Mouse (Mus musculus): Measurements from ENCODE around the gene Strn4. TPM values are rescaled to one million over a fixed set of nuclear protein-coding genes. Genes with fewer than 3 reads are reported as not detected.
A peak's percentile ranks its signal among the peaks of the same experiment; 100 is the strongest.

Gene Strn4
- total and polyA plus RNA-seq, 3 experiments: 55.8 to 93.5 TPM; not detected in 1

DNA sequence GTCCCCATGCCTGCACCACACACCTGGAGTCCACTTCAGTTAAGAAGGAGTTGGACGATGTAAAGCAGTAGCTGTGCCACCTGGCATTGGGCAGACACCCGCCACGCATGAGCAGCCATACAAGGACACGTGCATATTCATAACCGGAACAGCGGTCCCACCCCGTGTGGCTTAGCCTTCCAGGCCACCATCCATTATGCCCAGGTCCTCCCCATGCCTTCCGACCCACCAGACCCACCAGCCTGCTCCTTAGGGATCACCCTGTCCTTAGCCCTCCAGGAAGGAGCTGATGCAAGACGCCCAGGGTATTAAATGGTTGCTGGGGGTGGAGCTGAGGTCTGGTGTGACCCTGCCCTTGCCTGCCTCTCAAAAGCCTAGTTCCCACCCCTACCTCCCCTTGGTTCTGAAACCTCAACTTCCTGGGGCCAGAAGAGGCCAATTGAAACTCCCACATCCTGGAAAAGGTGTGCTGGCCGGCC, 31.2 kb upstream of the Strn4 start (continued):
- TF ChIP-seq UBTF (IDR thresholded peaks at IDR 0.05; ENCODE audit: borderline replicate concordance, insufficient read depth, low read depth, low read length): no peak
- no peak for TF ChIP-seq ZKSCAN1 (IDR thresholded peaks at IDR 0.05; ENCODE audit: low read depth, low read length)
- TF ChIP-seq ZMIZ1 (IDR thresholded peaks at IDR 0.05; ENCODE audit: low read depth, low read length): 0 out of 2 replicates have a peak, but pooled peaks have one; percentile 35
- peak; percentile 93 for TF ChIP-seq MXI1 (IDR thresholded peaks at IDR 0.05; ENCODE audit: low read depth, low read length)
- no peak for TF ChIP-seq JUND (IDR thresholded peaks at IDR 0.05; ENCODE audit: low read depth, low read length)
- TF ChIP-seq TAL1 (IDR thresholded peaks at IDR 0.05; ENCODE audit: low read length): no peak
- TF ChIP-seq GABPA (IDR thresholded peaks at IDR 0.05; ENCODE audit: low read depth, low read length): no peak
- no peak for TF ChIP-seq MYB (IDR thresholded peaks at IDR 0.05; ENCODE audit: low read depth, low read length)
- 0 out of 4 replicates have a peak, but pooled peaks of 1 of the 2 experiments have one; percentile 7 for TF ChIP-seq EP300 (IDR thresholded peaks at IDR 0.05; ENCODE audit: low read depth in 1 of 2, low read length in 2 of 2)
- peak; percentile 54; the same call in 1 of the 2 replicates for TF ChIP-seq NRF1 (IDR thresholded peaks at IDR 0.05; ENCODE audit: insufficient read depth, low read depth, low read length, poor library complexity, severe bottlenecking)
- TF ChIP-seq USF2 (IDR thresholded peaks at IDR 0.05; ENCODE audit: borderline replicate concordance in 1 of 2, insufficient read depth in 1 of 2, low read depth in 1 of 2, low read length in 2 of 2): no peak
- TF ChIP-seq RCOR1 (IDR thresholded peaks at IDR 0.05; ENCODE audit: low read depth, low read length): no peak
- peak; percentile 61; the same call in 1 of the 2 replicates for TF ChIP-seq BHLHE40 (IDR thresholded peaks at IDR 0.05; ENCODE audit: borderline replicate concordance, low read depth, low read length)
- TF ChIP-seq POLR2A (IDR thresholded peaks at IDR 0.05; ENCODE audit: control insufficient read depth in 1 of 2, insufficient read depth in 1 of 2, low read depth in 1 of 2, low read length in 2 of 2, poor library complexity in 1 of 2): peak; percentile 15 to 52; a peak in 2 of 4 replicates
- no peak for TF ChIP-seq ZC3H11A (IDR thresholded peaks at IDR 0.05; ENCODE audit: low read depth, low read length)
- TF ChIP-seq USF1 (IDR thresholded peaks at IDR 0.05; ENCODE audit: low read depth, low read length): no peak
- no peak for TF ChIP-seq MAFK (IDR thresholded peaks at IDR 0.05; ENCODE audit: borderline replicate concordance, low read depth, low read length)
- peak; percentile 19; the same call in 1 of the 2 replicates for TF ChIP-seq HCFC1 (IDR thresholded peaks at IDR 0.05; ENCODE audit: low read depth, low read length)
- TF ChIP-seq CTCF (IDR thresholded peaks at IDR 0.05 in 2 of 3, conservative IDR thresholded peaks at IDR 0.05 in 1 of 3; ENCODE audit: control insufficient read depth in 1 of 3, insufficient read depth in 1 of 3, low read depth in 2 of 3, low read length in 3 of 3, poor library complexity in 1 of 3, severe bottlenecking in 1 of 3): no peak
- TF ChIP-seq SIN3A (IDR thresholded peaks at IDR 0.05; ENCODE audit: low read length): peak; percentile 71

DNA sequence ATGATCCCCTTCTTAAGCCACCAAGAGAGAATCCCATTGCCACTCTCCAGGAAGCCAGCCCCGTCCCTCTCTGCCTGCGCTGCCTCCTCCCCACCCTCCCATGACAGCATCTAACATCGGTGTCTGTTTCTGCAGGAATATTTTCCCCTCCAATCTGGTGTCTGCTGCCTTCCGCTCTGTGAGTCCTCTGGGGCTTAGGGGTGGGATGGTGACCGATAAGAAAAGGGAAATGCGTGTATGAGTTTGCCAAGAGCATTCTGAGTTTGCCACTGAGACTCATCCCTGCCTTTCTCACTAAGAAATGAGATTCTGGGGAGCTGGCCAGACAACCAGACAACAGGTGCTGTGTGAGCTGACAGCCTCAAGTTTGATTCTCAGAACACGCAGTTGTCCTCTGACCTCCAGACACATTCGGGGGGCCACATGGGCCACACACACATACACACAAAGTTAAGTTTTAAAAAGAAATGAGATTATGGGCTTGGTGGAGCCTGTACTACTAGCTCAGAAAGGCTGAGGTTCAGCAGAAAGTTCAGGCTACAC, 30.1 kb upstream of the Strn4 start:
- Histone ChIP-seq H3K36me3 (ENCODE audit: control insufficient read depth in 1 of 2, insufficient read depth in 2 of 2, low read length in 2 of 2) (peaks cover 7 to 17% of the 10 kb centered on the region in 2 experiments; a peak in 3 of 4 replicates), H3K79me2 (ENCODE audit: control insufficient read depth, insufficient read depth, low read length, poor library complexity) (peaks cover 52% of the 10 kb centered on the region), H3K9me3 (replicated peaks; ENCODE audit: insufficient read depth, low read length) (no peaks in the 10 kb centered on the region), H3K27ac (ENCODE audit: control insufficient read depth, low read depth, low read length) (no peak overlapping the region), H3K27me3 (ENCODE audit: control insufficient read depth in 1 of 2, insufficient read depth in 2 of 2, low read length in 2 of 2) (no peaks in the 10 kb centered on the region), H3K4me1 (ENCODE audit: control insufficient read depth in 1 of 2, insufficient read depth in 2 of 2, low read length in 2 of 2) (peaks cover 0 to 10% of the 10 kb centered on the region in 2 experiments; a peak in 3 of 4 replicates), H3K9ac (ENCODE audit: control insufficient read depth, low read depth, low read length, poor library complexity, severe bottlenecking) (no peak overlapping the region), H3K4me3 (ENCODE audit: control insufficient read depth in 1 of 2, insufficient read depth in 1 of 2, low read depth in 2 of 2, low read length in 2 of 2) (no peak overlapping the region)
- DNase-seq (ENCODE audit: low read depth, low spot score): peak; percentile 73
- TF ChIP-seq KAT2A (conservative IDR thresholded peaks at IDR 0.05; ENCODE audit: low read depth, low read length) (no peak), POLR2A (IDR thresholded peaks at IDR 0.05; ENCODE audit: control insufficient read depth in 1 of 2, insufficient read depth in 1 of 2, low read depth in 1 of 2, low read length in 2 of 2, poor library complexity in 1 of 2) (peak in 1 of 2 experiments; percentile 30; a peak in 1 of 4 replicates), USF1 (IDR thresholded peaks at IDR 0.05; ENCODE audit: low read depth, low read length) (no peak), SIN3A (IDR thresholded peaks at IDR 0.05; ENCODE audit: low read length) (peak; percentile 41; the same call in 1 of the 2 replicates), GABPA (IDR thresholded peaks at IDR 0.05; ENCODE audit: low read depth, low read length) (no peak), SMC3 (IDR thresholded peaks at IDR 0.05; ENCODE audit: low read depth, low read length) (no peak), ELF1 (IDR thresholded peaks at IDR 0.05; ENCODE audit: low read depth, low read length) (no peak), MYC (IDR thresholded peaks at IDR 0.05; ENCODE audit: low read depth, low read length) (no peak), BHLHE40 (IDR thresholded peaks at IDR 0.05; ENCODE audit: borderline replicate concordance, low read depth, low read length) (no peak), MAFK (IDR thresholded peaks at IDR 0.05; ENCODE audit: borderline replicate concordance, low read depth, low read length) (no peak), MYB (IDR thresholded peaks at IDR 0.05; ENCODE audit: low read depth, low read length) (no peak), MXI1 (IDR thresholded peaks at IDR 0.05; ENCODE audit: low read depth, low read length) (peak; percentile 44; the same call in 1 of the 2 replicates), CHD2 (IDR thresholded peaks at IDR 0.05; ENCODE audit: low read length) (no peak), TCF12 (IDR thresholded peaks at IDR 0.05; ENCODE audit: low read depth, low read length) (peak; percentile 24; the same call in 1 of the 2 replicates), TAL1 (IDR thresholded peaks at IDR 0.05; ENCODE audit: low read length) (peak; percentile 43), GATA1 (IDR thresholded peaks at IDR 0.05; ENCODE audit: low read depth, low read length) (peak; percentile 59), MAZ (IDR thresholded peaks at IDR 0.05; ENCODE audit: low read depth, low read length) (no peak), NELFE (IDR thresholded peaks at IDR 0.05; ENCODE audit: low read depth, low read length) (no peak), EP300 (IDR thresholded peaks at IDR 0.05; ENCODE audit: low read depth in 1 of 2, low read length in 2 of 2) (peak; percentile 28 to 44; a peak in 3 of 4 replicates), RAD21 (IDR thresholded peaks at IDR 0.05; ENCODE audit: low read depth, low read length) (no peak), MEF2A (IDR thresholded peaks at IDR 0.05; ENCODE audit: extremely low read depth, insufficient replicate concordance, low read depth, low read length, poor library complexity, severe bottlenecking) (no peak)
